Mouse (Mus musculus): Measurements from ENCODE around the gene Retreg3.

The Retreg3 gene

GRCm38 (mm10) chr11:101111178-101111577 lies 8.5 kb downstream of the Retreg3 start:
- no peak for DNase-seq

- no peak for DNase-seq
Observed at GRCm38 (mm10) chr11:101110708-101111107, 9.0 kb downstream of the Retreg3 start.

GRCm38 (mm10) chr11:101109351-101109750 lies 10.3 kb downstream of the Retreg3 start:
- no peak for DNase-seq

- DNase-seq: no peak
Observed at GRCm38 (mm10) chr11:101103011-101103410, 16.7 kb downstream of the Retreg3 start.

- DNase-seq: no peak
Observed at GRCm38 (mm10) chr11:101098231-101098630, 21.5 kb downstream of the Retreg3 start.

GRCm38 (mm10) chr11:101095314-101096024 lies 24.2 kb downstream of the Retreg3 start, which contains the start of gene Psmc3ip:
Gene Psmc3ip, minus strand, starts transcription at chr11:101095436.
- peak; percentile 85 to 93 for DNase-seq

- no peak for DNase-seq
Observed at GRCm38 (mm10) chr11:101094930-101095313, 24.8 kb downstream of the Retreg3 start.

GRCm38 (mm10) chr11:101089931-101090330 lies 29.8 kb downstream of the Retreg3 start:
- DNase-seq: no peak

- DNase-seq: no peak
Observed at GRCm38 (mm10) chr11:101087682-101088055, 32.0 kb downstream of the Retreg3 start.

- DNase-seq: peak; percentile 79 to 80
Observed at GRCm38 (mm10) chr11:101086756-101087681, 32.7 kb downstream of the Retreg3 start, which contains the start of gene Mlx. Gene Mlx, plus strand, starts transcription at chr11:101087277.

- DNase-seq: no peak
Observed at GRCm38 (mm10) chr11:101086323-101086674, 33.4 kb downstream of the Retreg3 start.

- DNase-seq: no peak
Observed at GRCm38 (mm10) chr11:101085617-101086322, 33.9 kb downstream of the Retreg3 start.

- DNase-seq: no peak
Observed at GRCm38 (mm10) chr11:101084811-101085210, 34.9 kb downstream of the Retreg3 start.

GRCm38 (mm10) chr11:101084246-101084645 lies 35.4 kb downstream of the Retreg3 start:
- no peak for DNase-seq

GRCm38 (mm10) chr11:101083083-101083697 lies 36.5 kb downstream of the Retreg3 start:
- DNase-seq: no peak

GRCm38 (mm10) chr11:101082208-101083082 lies 37.2 kb downstream of the Retreg3 start, which contains the start of gene Coasy:
Gene Coasy, plus strand, starts transcription at chr11:101082565.
- DNase-seq: peak; percentile 72 to 75

GRCm38 (mm10) chr11:101081659-101082058 lies 38.0 kb downstream of the Retreg3 start:
- no peak for DNase-seq

- DNase-seq: no peak
Observed at GRCm38 (mm10) chr11:101080421-101080820, 39.3 kb downstream of the Retreg3 start.

- no peak for DNase-seq
Observed at GRCm38 (mm10) chr11:101079746-101080145, 39.9 kb downstream of the Retreg3 start.

- DNase-seq: no peak
Observed at GRCm38 (mm10) chr11:101078121-101078520, 41.6 kb downstream of the Retreg3 start, which contains the start of gene Hsd17b1. Gene Hsd17b1, plus strand, starts transcription at chr11:101078411.

GRCm38 (mm10) chr11:101071810-101072428 lies 47.8 kb downstream of the Retreg3 start:
- no peak for DNase-seq
